Mouse (Mus musculus): ENCODE data around the gene Mns1. TPM values are rescaled to one million over a fixed set of nuclear protein-coding genes. Genes with fewer than 3 reads are reported as not detected.
"Not testable (repeated sequence)": the region's sequence is repeated elsewhere in the genome, so short reads cannot be mapped to it uniquely, and the experiment has no call there.

Gene Mns1
- 3.8 and 7.3 TPM in 2 replicates for polyA plus RNA-seq (2012; ENCODE audit: insufficient read depth, insufficient read length, missing spikeins)

- TF ChIP-seq POLR2A (IDR thresholded peaks at IDR 0.05; ENCODE audit: borderline replicate concordance, low read depth, low read length), result no peak
- no peak for TF ChIP-seq CTCF (IDR thresholded peaks at IDR 0.05; ENCODE audit: low read depth, low read length)
- Histone ChIP-seq H3K4me1 (ENCODE audit: control insufficient read depth, insufficient read depth, low read length) (peaks cover 4% of the 10 kb centered on the region), H3K27ac (ENCODE audit: insufficient read depth, low read depth, low read length) (no peak within 1 kb of the TSS), H3K4me3 (ENCODE audit: insufficient read depth, low read length) (peak within 1 kb of the TSS; percentile 77)
Observed at GRCm38 (mm10) chr9:72437822-72438701, at the start of gene Mns1. Gene Mns1, plus strand, starts transcription at chr9:72438011.

GRCm38 (mm10) chr9:72388934-72389333, 48.9 kb upstream of the Mns1 start:
- Histone ChIP-seq H3K4me3 (ENCODE audit: insufficient read depth, low read length) (no peak overlapping the region), H3K27ac (ENCODE audit: insufficient read depth, low read depth, low read length) (no peak overlapping the region), H3K4me1 (ENCODE audit: control insufficient read depth, insufficient read depth, low read length) (no peaks in the 10 kb centered on the region)
- TF ChIP-seq POLR2A (IDR thresholded peaks at IDR 0.05; ENCODE audit: borderline replicate concordance, low read depth, low read length), result no peak
- no peak for TF ChIP-seq CTCF (IDR thresholded peaks at IDR 0.05; ENCODE audit: low read depth, low read length)

- H3K4me1 ChIP-seq (ENCODE audit: control insufficient read depth, insufficient read depth, low read length), result no peaks in the 10 kb centered on the region
- no peak overlapping the region for H3K27ac ChIP-seq (ENCODE audit: insufficient read depth, low read depth, low read length)
- no peak for TF ChIP-seq POLR2A (IDR thresholded peaks at IDR 0.05; ENCODE audit: borderline replicate concordance, low read depth, low read length)
- no peak for TF ChIP-seq CTCF (IDR thresholded peaks at IDR 0.05; ENCODE audit: low read depth, low read length)
- no peak overlapping the region for H3K4me3 ChIP-seq (ENCODE audit: insufficient read depth, low read length)
Observed at GRCm38 (mm10) chr9:72389431-72390002, 48.3 kb upstream of the Mns1 start.

- H3K27ac ChIP-seq (ENCODE audit: insufficient read depth, low read depth, low read length), result no peak overlapping the region
- no peak for TF ChIP-seq CTCF (IDR thresholded peaks at IDR 0.05; ENCODE audit: low read depth, low read length)
- H3K4me3 ChIP-seq (ENCODE audit: insufficient read depth, low read length), result no peak overlapping the region
- no peaks in the 10 kb centered on the region for H3K4me1 ChIP-seq (ENCODE audit: control insufficient read depth, insufficient read depth, low read length)
Observed at GRCm38 (mm10) chr9:72390321-72391077, 47.3 kb upstream of the Mns1 start.

- no peak for TF ChIP-seq CTCF (IDR thresholded peaks at IDR 0.05; ENCODE audit: low read depth, low read length)
- no peak for TF ChIP-seq POLR2A (IDR thresholded peaks at IDR 0.05; ENCODE audit: borderline replicate concordance, low read depth, low read length)
- Histone ChIP-seq H3K4me3 (ENCODE audit: insufficient read depth, low read length) (no peak overlapping the region), H3K4me1 (ENCODE audit: control insufficient read depth, insufficient read depth, low read length) (no peaks in the 10 kb centered on the region), H3K27ac (ENCODE audit: insufficient read depth, low read depth, low read length) (no peak overlapping the region)
Observed at GRCm38 (mm10) chr9:72392686-72393085, 45.1 kb upstream of the Mns1 start.

- Histone ChIP-seq H3K4me1 (ENCODE audit: control insufficient read depth, insufficient read depth, low read length) (no peaks in the 10 kb centered on the region), H3K27ac (ENCODE audit: insufficient read depth, low read depth, low read length) (no peak overlapping the region), H3K4me3 (ENCODE audit: insufficient read depth, low read length) (no peak overlapping the region)
- no peak for TF ChIP-seq CTCF (IDR thresholded peaks at IDR 0.05; ENCODE audit: low read depth, low read length)
- TF ChIP-seq POLR2A (IDR thresholded peaks at IDR 0.05; ENCODE audit: borderline replicate concordance, low read depth, low read length), result no peak
Observed at GRCm38 (mm10) chr9:72393238-72393637, 44.6 kb upstream of the Mns1 start.

GRCm38 (mm10) chr9:72393869-72394341, 43.9 kb upstream of the Mns1 start:
- TF ChIP-seq POLR2A (IDR thresholded peaks at IDR 0.05; ENCODE audit: borderline replicate concordance, low read depth, low read length) (no peak), CTCF (IDR thresholded peaks at IDR 0.05; ENCODE audit: low read depth, low read length) (no peak)
- H3K4me3 ChIP-seq (ENCODE audit: insufficient read depth, low read length), result no peak overlapping the region
- no peak overlapping the region for H3K27ac ChIP-seq (ENCODE audit: insufficient read depth, low read depth, low read length)
- no peaks in the 10 kb centered on the region for H3K4me1 ChIP-seq (ENCODE audit: control insufficient read depth, insufficient read depth, low read length)

GRCm38 (mm10) chr9:72400121-72400520, 37.7 kb upstream of the Mns1 start:
- H3K27ac ChIP-seq (ENCODE audit: insufficient read depth, low read depth, low read length), result no peak overlapping the region
- no peak overlapping the region for H3K4me3 ChIP-seq (ENCODE audit: insufficient read depth, low read length)

GRCm38 (mm10) chr9:72401769-72402168, 36.0 kb upstream of the Mns1 start:
- H3K4me3 ChIP-seq (ENCODE audit: insufficient read depth, low read length); H3K4me1 ChIP-seq (ENCODE audit: control insufficient read depth, insufficient read depth, low read length); H3K27ac ChIP-seq (ENCODE audit: insufficient read depth, low read depth, low read length): not testable (repeated sequence)

More at GRCm38 (mm10) chr9:72400121-72400520, 37.7 kb upstream of the Mns1 start:
- no peak for TF ChIP-seq CTCF (IDR thresholded peaks at IDR 0.05; ENCODE audit: low read depth, low read length)
- no peak for TF ChIP-seq POLR2A (IDR thresholded peaks at IDR 0.05; ENCODE audit: borderline replicate concordance, low read depth, low read length)
- H3K4me1 ChIP-seq (ENCODE audit: control insufficient read depth, insufficient read depth, low read length), result no peaks in the 10 kb centered on the region

- TF ChIP-seq POLR2A (IDR thresholded peaks at IDR 0.05; ENCODE audit: borderline replicate concordance, low read depth, low read length) (no peak), CTCF (IDR thresholded peaks at IDR 0.05; ENCODE audit: low read depth, low read length) (no peak)
Observed at GRCm38 (mm10) chr9:72403421-72403820, 34.4 kb upstream of the Mns1 start.

More at GRCm38 (mm10) chr9:72403421-72403820, 34.4 kb upstream of the Mns1 start:
- H3K4me1 ChIP-seq (ENCODE audit: control insufficient read depth, insufficient read depth, low read length), result no peaks in the 10 kb centered on the region
- no peak overlapping the region for H3K4me3 ChIP-seq (ENCODE audit: insufficient read depth, low read length)
- no peak overlapping the region for H3K27ac ChIP-seq (ENCODE audit: insufficient read depth, low read depth, low read length)
